Mouse (Mus musculus) forebrain, embryonic 15.5 days (tissue): ENCODE measurements around the gene Ptk7. TPM values are rescaled to one million over a fixed set of nuclear protein-coding genes. Genes with fewer than 3 reads are reported as not detected.

Experiments
- ATAC-seq: fragments of 200-750 bp; cut with Nextera tagmentation; replicated peaks from 2 replicates; pipeline ENCODE4 v1.8.0; 2017; ENCODE audit warnings: mild to moderate bottlenecking, moderate TSS enrichment, moderate library complexity
- H3K27ac ChIP-seq: fragments of 300-500 bp; sonication (generic); replicated peaks from 2 replicates; pipeline ENCODE4 v1.5.1; 2015; ENCODE audit warnings: mild to moderate bottlenecking, inconsistent platforms
- H3K27me3 ChIP-seq: fragments of 300-500 bp; sonication (generic); 2 replicates; pipeline ENCODE4 v1.6.1; 2015; ENCODE audit warnings: inconsistent platforms
- H3K36me3 ChIP-seq: fragments of 300-500 bp; sonication (generic); 2 replicates; pipeline ENCODE4 v1.6.1; 2015; ENCODE audit warnings: mild to moderate bottlenecking, inconsistent platforms
- H3K4me1 ChIP-seq: fragments of 300-500 bp; sonication (generic); 2 replicates; pipeline ENCODE4 v1.6.1; 2015; ENCODE audit warnings: inconsistent platforms
- H3K4me2 ChIP-seq: fragments of 300-500 bp; sonication (generic); replicated peaks from 2 replicates; pipeline ENCODE4 v1.6.1; 2015; ENCODE audit warnings: mild to moderate bottlenecking, inconsistent platforms
- H3K4me3 ChIP-seq: fragments of 300-500 bp; sonication (generic); 2 replicates; pipeline ENCODE4 v1.5.1; 2015; ENCODE audit warnings: mild to moderate bottlenecking, inconsistent platforms
- H3K9ac ChIP-seq: fragments of 300-500 bp; sonication (generic); replicated peaks from 2 replicates; pipeline ENCODE4 v1.6.1; 2015; ENCODE audit warnings: mild to moderate bottlenecking, inconsistent platforms
- H3K9me3 ChIP-seq: fragments of 300-500 bp; sonication (generic); 2 replicates; pipeline ENCODE4 v1.6.1; 2016; ENCODE audit warnings: inconsistent platforms
- WGBS: fragments of 180-500 bp; shearing (Covaris S2); methylation state at CpG from one replicate; pipeline ENCODE4 v1.1.7; 2015; ENCODE audit warnings: mixed read lengths; 5-methylcytosine and 5-hydroxymethylcytosine counted together
- polyA plus RNA-seq: library from polyadenylated mRNA; unstranded; fragments of >200 nt; fragmentation: Nextera tagmentation; extraction: Ambion mirVana; gene quantifications from 2 replicates; pipeline ENCODE4 v1.2.1, GENCODE M21; 2015

Ptk7 gene
- polyA plus RNA-seq, 1 experiment from 2014 or later: 33.0 TPM

DNA sequence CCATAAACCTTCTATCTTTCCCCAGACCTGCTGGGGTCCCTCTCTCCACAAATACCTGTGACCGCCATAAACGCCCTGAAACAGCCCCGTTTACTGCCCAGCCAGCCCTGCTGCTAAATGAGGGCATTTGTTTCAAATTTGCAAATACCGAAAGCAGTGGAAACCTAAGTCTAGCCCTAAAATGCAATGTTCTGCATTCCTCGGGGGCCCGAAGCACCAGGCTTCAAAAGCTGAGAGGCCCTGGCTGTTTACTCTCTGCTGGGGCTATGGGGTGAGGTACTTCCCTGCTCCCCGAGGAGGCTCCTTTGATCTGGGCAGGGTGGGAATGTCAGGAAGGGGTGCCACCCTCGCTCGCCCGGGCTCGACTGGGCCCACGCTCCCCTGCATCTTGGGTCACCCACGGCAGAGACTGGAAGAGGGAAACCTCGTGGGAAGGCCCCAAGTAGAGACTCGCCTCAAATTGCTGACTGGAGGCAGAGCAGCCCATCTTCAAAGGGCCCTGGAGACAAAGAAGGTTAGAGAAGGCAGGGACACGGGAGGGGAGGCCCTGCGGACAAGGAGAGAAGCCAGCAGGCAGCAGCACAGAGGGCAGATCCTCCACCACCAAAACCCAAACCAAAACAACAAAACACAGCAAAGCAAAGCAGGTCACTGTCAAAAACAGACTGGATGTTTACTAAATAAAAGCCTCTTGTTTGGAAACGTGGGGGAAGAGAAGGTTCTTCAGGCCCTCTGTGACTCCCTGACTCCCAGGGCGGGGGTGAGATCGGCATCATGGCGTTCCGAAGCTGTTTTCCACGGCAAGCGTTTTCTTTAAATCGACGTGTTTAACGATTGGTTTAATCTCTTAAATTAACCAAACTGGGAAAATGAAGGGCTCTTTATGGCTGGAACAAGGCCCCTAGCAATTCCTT, 10.3 kb downstream of the Ptk7 start:
- H3K4me1 ChIP-seq: peaks cover 61% of the 10 kb centered on the region
- peak; percentile 38; the same call in 1 of the 2 replicates for ATAC-seq
- H3K27me3 ChIP-seq: no peaks in the 10 kb centered on the region
- 8% methylated on average over 27 of the region's 27 CpGs for WGBS
- H3K9ac ChIP-seq: peak overlapping the region; percentile 28
- peak overlapping the region; percentile 76 for H3K27ac ChIP-seq
- H3K36me3 ChIP-seq: no peaks in the 10 kb centered on the region
- no peak overlapping the region for H3K4me3 ChIP-seq
- H3K9me3 ChIP-seq: no peaks in the 10 kb centered on the region
- H3K4me2 ChIP-seq: peak overlapping the region; percentile 24

DNA sequence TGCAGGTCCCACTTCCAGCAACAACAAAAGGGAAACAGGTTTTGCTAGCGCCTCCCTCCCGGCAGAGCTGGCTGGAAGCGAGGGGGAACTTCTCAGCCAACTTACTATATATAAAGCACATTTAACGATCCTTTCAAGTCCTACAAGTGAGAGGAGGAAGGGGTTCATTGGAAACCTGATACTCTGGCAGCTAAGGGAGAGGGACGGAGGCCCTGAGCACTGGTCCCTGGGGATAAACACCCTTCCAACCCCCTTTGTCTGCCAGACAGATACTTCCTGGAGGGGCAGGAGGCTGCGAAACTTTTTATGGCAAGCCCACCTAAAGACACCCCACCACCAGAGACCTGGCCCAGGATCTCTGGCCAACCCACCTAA, 10.9 kb downstream of the Ptk7 start:
- Histone ChIP-seq H3K27ac (peak overlapping the region; percentile 76), H3K4me3 (no peak overlapping the region), H3K4me1 (peaks cover 61% of the 10 kb centered on the region), H3K27me3 (no peaks in the 10 kb centered on the region), H3K9me3 (no peaks in the 10 kb centered on the region), H3K4me2 (peak overlapping the region; percentile 24), H3K36me3 (no peaks in the 10 kb centered on the region), H3K9ac (0 out of 2 replicates have a peak overlapping the region, but pooled peaks have one; percentile 28)
- no peak for ATAC-seq
- 11% methylated on average over 6 of the region's 6 CpGs for WGBS

GRCm38 (mm10) chr17:46617799-46618198, 11.5 kb downstream of the Ptk7 start:
- Histone ChIP-seq H3K4me2 (peak overlapping the region; percentile 24; the same call in 1 of the 2 replicates), H3K9ac (no peak overlapping the region), H3K27me3 (no peaks in the 10 kb centered on the region), H3K4me1 (peaks cover 62% of the 10 kb centered on the region), H3K36me3 (no peaks in the 10 kb centered on the region), H3K9me3 (no peaks in the 10 kb centered on the region), H3K4me3 (no peak overlapping the region), H3K27ac (no peak overlapping the region)
- ATAC-seq: no peak
- WGBS: 60% methylated on average over 12 of the region's 12 CpGs

DNA sequence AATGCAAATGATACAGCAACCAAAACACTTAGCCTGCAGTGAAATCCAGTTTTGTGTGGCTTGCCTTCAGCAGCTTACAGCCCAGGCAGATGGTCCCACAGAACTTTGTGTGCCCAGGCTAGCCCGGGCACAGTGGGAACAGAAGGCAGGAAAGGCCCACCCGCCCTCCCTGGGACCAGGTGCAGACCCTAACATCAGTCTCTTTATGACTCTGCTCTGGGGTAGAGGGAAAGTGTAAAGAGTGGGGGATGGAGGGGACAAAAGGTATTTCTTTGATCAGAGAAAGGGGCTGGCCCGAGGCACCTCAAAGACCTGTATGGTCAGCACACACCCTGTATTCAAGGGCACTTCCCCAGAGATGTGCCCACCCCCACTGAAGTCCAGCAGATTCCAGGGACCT, 16.1 kb downstream of the Ptk7 start:
- no peaks in the 10 kb centered on the region for H3K36me3 ChIP-seq
- no peaks in the 10 kb centered on the region for H3K27me3 ChIP-seq
- no peak overlapping the region for H3K9ac ChIP-seq
- H3K9me3 ChIP-seq: no peaks in the 10 kb centered on the region
- peaks cover 39% of the 10 kb centered on the region for H3K4me1 ChIP-seq
- ATAC-seq: no peak
- no peak overlapping the region for H3K4me3 ChIP-seq
- WGBS: 31% methylated on average over 3 of the region's 3 CpGs
- 0 out of 2 replicates have a peak overlapping the region, but pooled peaks have one; percentile 2 for H3K27ac ChIP-seq
- H3K4me2 ChIP-seq: no peak overlapping the region

DNA sequence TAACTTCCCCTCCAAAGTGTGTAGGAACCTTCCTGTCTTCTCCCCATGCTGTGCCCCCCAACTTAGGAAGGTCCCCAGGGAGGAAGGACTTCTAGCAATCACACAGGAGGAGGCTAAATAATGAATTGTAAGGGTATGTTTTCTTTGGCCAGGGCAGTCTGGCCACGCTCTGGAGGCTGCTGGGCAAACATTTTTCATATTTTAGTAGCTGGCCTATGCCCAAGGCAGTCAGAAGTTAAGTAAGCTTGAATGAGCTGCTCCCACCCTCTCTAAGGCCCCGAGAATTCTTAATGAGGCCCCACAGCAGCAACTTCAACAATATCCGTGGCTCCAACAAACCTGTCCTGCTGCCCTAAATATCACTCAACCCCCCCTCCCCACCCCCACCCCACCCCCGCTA, 16.5 kb downstream of the Ptk7 start:
- no peaks in the 10 kb centered on the region for H3K9me3 ChIP-seq
- no peak overlapping the region for H3K4me2 ChIP-seq
- H3K36me3 ChIP-seq: no peaks in the 10 kb centered on the region
- 23% methylated on average over 4 of the region's 4 CpGs for WGBS
- no peak overlapping the region for H3K4me3 ChIP-seq
- peaks cover 35% of the 10 kb centered on the region for H3K4me1 ChIP-seq
- H3K27ac ChIP-seq: no peak overlapping the region
- no peak for ATAC-seq
- no peak overlapping the region for H3K9ac ChIP-seq
- H3K27me3 ChIP-seq: no peaks in the 10 kb centered on the region

DNA sequence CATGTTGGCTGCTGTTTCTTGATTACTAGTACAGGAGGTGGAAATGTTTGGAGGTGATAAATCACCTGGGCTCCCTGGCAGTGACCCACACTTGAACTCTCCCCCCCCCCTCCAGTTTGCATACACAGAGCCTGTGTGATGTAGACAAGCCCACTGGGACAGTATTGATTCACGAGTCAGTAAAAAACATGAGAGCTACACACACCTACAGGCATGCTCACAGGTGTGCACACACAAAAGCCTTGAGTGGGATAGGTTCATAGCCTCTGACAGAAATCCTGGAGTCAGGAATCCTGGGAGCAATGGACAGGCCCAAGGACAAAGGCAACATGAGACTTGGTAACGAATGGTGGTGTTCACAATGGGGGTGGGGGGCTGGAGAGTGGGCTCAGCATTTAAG, 17.1 kb downstream of the Ptk7 start:
- no peak overlapping the region for H3K9ac ChIP-seq
- no peak overlapping the region for H3K4me2 ChIP-seq
- no peaks in the 10 kb centered on the region for H3K36me3 ChIP-seq
- ATAC-seq: no peak
- no peaks in the 10 kb centered on the region for H3K27me3 ChIP-seq
- 55% methylated on average over 2 of the region's 2 CpGs for WGBS
- no peak overlapping the region for H3K27ac ChIP-seq
- H3K4me3 ChIP-seq: no peak overlapping the region
- peaks cover 28% of the 10 kb centered on the region for H3K4me1 ChIP-seq
- no peaks in the 10 kb centered on the region for H3K9me3 ChIP-seq

GRCm38 (mm10) chr17:46611316-46611715, 18.0 kb downstream of the Ptk7 start:
- Histone ChIP-seq H3K27ac (no peak overlapping the region), H3K4me2 (no peak overlapping the region), H3K4me3 (no peak overlapping the region), H3K36me3 (no peaks in the 10 kb centered on the region), H3K27me3 (no peaks in the 10 kb centered on the region), H3K4me1 (peaks cover 24% of the 10 kb centered on the region), H3K9me3 (no peaks in the 10 kb centered on the region), H3K9ac (no peak overlapping the region)
- no peak for ATAC-seq
- WGBS: 98% methylated on average over 6 of the region's 6 CpGs

DNA sequence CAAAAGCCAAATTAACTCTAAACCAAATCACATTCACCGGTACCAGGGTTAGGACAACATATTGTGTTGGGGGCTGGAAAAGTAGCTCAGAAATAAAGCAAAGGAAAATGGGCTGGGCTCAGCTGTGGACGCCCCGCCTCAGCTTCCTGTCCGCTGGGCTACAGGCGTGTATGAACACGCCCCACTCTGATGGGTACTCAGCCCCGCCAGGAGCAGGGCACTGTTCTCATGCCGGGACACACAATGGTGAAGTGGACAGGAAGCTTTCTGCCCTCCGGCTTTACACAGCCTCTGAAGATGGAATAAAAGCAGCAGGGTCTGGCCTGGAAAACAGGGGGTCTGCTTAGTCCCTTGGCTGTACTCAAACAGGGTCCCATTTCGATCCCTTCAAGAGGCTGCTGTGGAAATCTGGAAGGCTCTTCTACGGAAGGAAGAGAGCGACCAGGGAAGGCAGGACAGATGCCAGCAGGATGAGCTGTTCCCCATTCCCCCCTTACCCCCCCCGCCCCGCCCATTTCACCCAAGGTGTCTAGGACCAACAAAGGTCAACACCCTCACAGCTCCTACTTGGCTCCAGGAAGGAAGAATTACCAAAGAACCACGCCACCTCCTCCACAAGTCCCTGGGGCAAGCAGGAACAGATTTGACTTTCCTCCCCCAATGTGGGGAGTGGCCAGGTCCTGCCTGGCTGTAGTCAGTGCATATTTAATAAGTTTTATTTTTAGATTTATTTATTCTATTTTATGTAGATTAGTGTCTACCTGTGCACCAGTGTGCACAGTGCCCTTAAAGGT, 19.4 kb downstream of the Ptk7 start:
- Histone ChIP-seq H3K9me3 (no peaks in the 10 kb centered on the region), H3K4me3 (no peak overlapping the region), H3K4me1 (peaks cover 33% of the 10 kb centered on the region), H3K36me3 (no peaks in the 10 kb centered on the region), H3K9ac (no peak overlapping the region), H3K27me3 (no peaks in the 10 kb centered on the region), H3K4me2 (no peak overlapping the region), H3K27ac (no peak overlapping the region)
- ATAC-seq: no peak
- 52% methylated on average over 15 of the region's 15 CpGs for WGBS

DNA sequence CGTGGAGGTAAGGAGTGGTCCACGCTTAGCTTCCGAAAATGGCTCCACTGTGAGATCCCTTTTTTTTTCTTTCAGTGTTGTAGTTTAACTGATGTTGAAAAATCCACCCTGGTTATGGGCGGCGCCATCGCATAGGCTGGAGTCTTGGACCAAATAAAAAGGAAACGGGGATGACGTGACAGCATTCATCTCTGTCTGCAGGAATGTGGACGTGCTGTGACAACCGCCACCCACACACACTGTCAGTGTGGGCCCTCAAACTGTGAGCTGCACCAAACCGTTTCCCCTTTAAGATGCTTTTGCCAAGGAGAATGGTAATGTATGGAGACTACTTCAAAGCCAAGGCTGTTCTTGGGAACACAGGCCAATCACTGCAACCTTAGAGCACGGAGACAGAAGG, 23.3 kb downstream of the Ptk7 start:
- Histone ChIP-seq H3K9me3 (no peaks in the 10 kb centered on the region), H3K9ac (no peak overlapping the region), H3K27me3 (no peaks in the 10 kb centered on the region), H3K4me3 (no peak overlapping the region), H3K36me3 (no peaks in the 10 kb centered on the region), H3K4me2 (no peak overlapping the region), H3K4me1 (peaks cover 18% of the 10 kb centered on the region), H3K27ac (no peak overlapping the region)
- no peak for ATAC-seq
- WGBS: 72% methylated on average over 12 of the region's 12 CpGs

DNA sequence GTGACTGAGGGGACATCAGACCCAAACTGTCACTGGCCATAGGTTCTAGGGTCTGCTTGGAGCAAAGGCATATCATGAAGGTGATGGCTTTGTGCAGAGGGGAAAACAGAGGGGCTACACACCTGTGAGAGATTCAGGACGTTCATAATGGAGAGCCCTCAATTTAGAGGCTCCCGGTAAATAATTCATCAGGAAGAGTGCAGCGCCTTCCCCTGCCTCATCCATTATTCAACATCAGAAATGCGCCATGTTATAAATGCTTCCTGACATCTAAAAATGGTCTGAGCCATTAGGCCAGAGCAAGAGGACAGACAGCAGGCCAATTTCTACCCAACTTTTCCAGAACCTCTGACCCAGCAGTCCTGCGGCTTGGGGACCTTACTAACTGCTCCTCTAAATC, 24.2 kb downstream of the Ptk7 start:
- Histone ChIP-seq H3K36me3 (no peaks in the 10 kb centered on the region), H3K4me2 (no peak overlapping the region), H3K27ac (0 out of 2 replicates have a peak overlapping the region, but pooled peaks have one; percentile 11), H3K4me1 (peaks cover 18% of the 10 kb centered on the region), H3K4me3 (no peak overlapping the region), H3K9ac (no peak overlapping the region), H3K9me3 (no peaks in the 10 kb centered on the region), H3K27me3 (no peaks in the 10 kb centered on the region)
- ATAC-seq: no peak
- WGBS: 57% methylated on average over 5 of the region's 5 CpGs

DNA sequence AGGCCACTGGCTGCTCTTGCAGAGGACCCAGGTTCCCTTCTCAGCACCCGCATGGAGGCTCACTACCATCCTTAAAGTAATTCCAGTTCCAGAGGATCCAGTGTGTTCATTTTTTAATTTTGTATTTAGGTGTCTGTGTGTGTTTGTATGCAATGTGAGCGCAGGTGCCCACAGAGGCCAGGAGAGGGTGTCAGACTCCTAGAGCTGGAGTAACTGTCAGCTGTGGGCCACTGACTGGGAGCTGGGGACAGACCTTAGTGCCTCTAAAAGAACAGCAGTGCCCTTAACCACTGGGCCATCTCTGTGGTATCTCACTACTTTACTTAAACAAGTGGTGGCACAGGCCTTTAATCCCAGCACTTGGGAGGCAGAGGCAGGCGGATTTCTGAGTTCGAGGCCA, 26.1 kb downstream of the Ptk7 start:
- Histone ChIP-seq H3K27ac (no peak overlapping the region), H3K4me1 (peaks cover 13% of the 10 kb centered on the region), H3K27me3 (no peaks in the 10 kb centered on the region), H3K4me3 (no peak overlapping the region), H3K36me3 (no peaks in the 10 kb centered on the region), H3K4me2 (no peak overlapping the region), H3K9ac (no peak overlapping the region), H3K9me3 (no peaks in the 10 kb centered on the region)
- WGBS: 96% methylated on average over 4 of the region's 4 CpGs
- no peak for ATAC-seq

GRCm38 (mm10) chr17:46602212-46602611, 27.1 kb downstream of the Ptk7 start:
- no peaks in the 10 kb centered on the region for H3K36me3 ChIP-seq

More at GRCm38 (mm10) chr17:46602212-46602611, 27.1 kb downstream of the Ptk7 start:
- Histone ChIP-seq H3K4me3 (no peak overlapping the region), H3K4me2 (no peak overlapping the region), H3K9me3 (no peaks in the 10 kb centered on the region), H3K27me3 (no peaks in the 10 kb centered on the region), H3K9ac (no peak overlapping the region), H3K4me1 (peaks cover 13% of the 10 kb centered on the region), H3K27ac (no peak overlapping the region)
- WGBS: 79% methylated on average over 9 of the region's 9 CpGs
- ATAC-seq: no peak
